Mouse (Mus musculus) macrophage (primary cell): ENCODE measurements around the gene Rab11fip4. TPM values are rescaled to one million over a fixed set of nuclear protein-coding genes. Genes with fewer than 3 reads are reported as not detected.

Source experiments
- H3K27ac ChIP-seq: fragments of 350-480 bp; formaldehyde crosslinking; 2 replicates; pipeline ENCODE4 v1.9.0; 2021
- H3K36me3 ChIP-seq: fragments of 350-480 bp; formaldehyde crosslinking; 2 replicates; pipeline ENCODE4 v1.9.0; 2021; ENCODE audit errors: inconsistent target
- H3K4me3 ChIP-seq: fragments of 350-480 bp; formaldehyde crosslinking; 2 replicates; pipeline ENCODE4 v1.9.0; 2021; ENCODE audit errors: inconsistent target
- H3K79me2 ChIP-seq: fragments of 350-480 bp; formaldehyde crosslinking; 2 replicates; pipeline ENCODE4 v1.9.0; 2021; ENCODE audit errors: inconsistent target
- WGBS: methylation state at CpG from one replicate; pipeline ENCODE4 v1.1.7; 2026; ENCODE audit warnings: inconsistent platforms; ENCODE audit not compliant: missing documents; 5-methylcytosine and 5-hydroxymethylcytosine counted together
- polyA plus RNA-seq: library from polyadenylated mRNA; stranded (reverse); fragments of 250-400 nt; gene quantifications from 3 replicates; pipeline ENCODE4 v1.2.4, GENCODE M21; 2018; ENCODE audit warnings: inconsistent platforms
- total RNA-seq, 78 experiments: library from RNA; depleted of rRNA; stranded (reverse); fragments of 250-400 nt; gene quantifications; 1 replicate in 9 of 78; 2 replicates in 24 of 78; 3 replicates in 43 of 78; 4 replicates in 2 of 78; pipeline ENCODE4 v1.2.4; 2018; ENCODE audit warnings: inconsistent platforms in 56 of 78

Rab11fip4 gene
- total RNA-seq (2018; cell fraction: chromatin; rRNA removed), result under 1 TPM in 21 of 26 experiments, not detected in 5; 0.11 to 0.72 (median 0.35) TPM
- total RNA-seq (2018; cell fraction: cytosol; rRNA removed), result under 1 TPM; 0.12 to 0.70 (median 0.26) TPM
- total RNA-seq (2018; cell fraction: nucleus; rRNA removed), result 1 to 10 TPM in 1 of 26 experiments, under 1 TPM in 25; 0.06 to 1.6 (median 0.27) TPM
- 0.08 to 0.35 TPM (median 0.17 TPM) in 3 replicates for polyA plus RNA-seq

DNA sequence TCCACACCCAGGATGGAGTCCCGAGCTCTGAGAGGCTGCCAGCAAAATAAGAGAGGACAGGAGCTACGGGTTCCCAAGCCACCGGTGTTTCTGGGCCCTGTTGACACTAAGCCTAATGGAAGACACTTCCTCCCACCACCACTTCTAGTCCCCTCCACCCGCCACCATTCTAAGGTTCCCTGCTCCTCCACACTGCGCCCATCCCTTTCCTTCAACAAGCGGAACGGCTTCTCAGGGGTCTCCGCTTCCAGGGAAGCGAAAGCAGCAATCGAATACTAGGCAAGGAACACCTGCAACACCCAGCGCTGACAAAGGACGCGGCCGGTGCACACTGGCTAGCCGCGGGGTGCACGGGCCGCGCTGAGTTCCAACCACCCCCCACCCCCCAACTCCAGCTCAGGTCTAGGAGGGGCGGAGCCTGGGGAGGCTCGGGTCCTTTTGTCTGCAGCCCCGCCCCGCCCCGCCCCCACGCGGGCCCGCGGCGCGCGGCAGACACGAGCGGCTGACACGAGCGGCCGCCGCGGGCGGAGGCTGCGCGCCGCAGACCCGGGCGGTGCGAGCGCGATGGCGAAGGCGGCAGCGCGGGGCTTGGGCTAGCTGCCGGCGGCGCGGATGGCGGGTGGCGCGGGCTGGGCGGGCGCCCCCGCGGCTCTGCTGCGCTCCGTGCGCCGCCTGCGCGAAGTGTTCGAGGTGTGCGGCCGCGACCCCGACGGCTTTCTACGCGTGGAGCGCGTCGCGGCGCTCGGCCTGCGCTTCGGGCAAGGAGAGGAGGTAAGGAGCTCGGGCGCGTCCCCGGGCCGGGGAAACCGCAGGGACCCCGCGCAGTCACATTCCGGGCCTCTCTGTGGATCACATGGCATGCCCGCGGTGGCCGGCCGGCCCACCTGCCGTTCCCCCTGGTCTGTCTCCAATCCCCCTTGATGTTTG is at the start of gene Rab11fip4:
Gene Rab11fip4, plus strand, starts transcription at position 549 of the 927 bp plus-strand sequence.
- 3% methylated on average over 89 of the region's 98 CpGs for WGBS
- Histone ChIP-seq H3K4me3 (no peak within 1 kb of the TSS), H3K27ac (no peak within 1 kb of the TSS), H3K36me3 (no peaks in the 10 kb centered on the region), H3K79me2 (no peaks in the 10 kb centered on the region)

DNA sequence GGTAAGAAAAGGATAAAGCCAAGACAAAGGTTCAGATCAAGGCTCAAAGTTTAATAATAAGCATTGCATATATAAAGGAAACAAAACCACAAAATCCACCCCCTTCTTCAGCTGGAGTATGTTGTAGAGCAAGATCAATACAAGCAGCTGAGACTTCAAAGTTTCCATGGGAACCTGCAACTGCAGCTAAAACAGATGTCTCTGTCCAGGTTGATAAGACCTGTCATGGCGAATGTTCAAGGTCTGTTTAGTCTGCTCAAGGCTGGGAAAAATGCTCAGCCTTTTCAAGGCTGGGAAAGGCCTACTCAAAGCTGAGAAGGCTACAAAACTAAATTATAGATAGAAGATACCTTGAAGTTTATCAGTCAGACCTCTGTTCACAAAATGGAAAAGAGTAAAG is 38.4 kb upstream of the Rab11fip4 start:
- no peak overlapping the region for H3K27ac ChIP-seq
- H3K36me3 ChIP-seq, result peaks cover 56% of the 10 kb centered on the region
- H3K79me2 ChIP-seq, result no peaks in the 10 kb centered on the region
- no peak overlapping the region for H3K4me3 ChIP-seq
- WGBS, result 88% methylated on average over 1 of the region's 1 CpGs

- Histone ChIP-seq H3K4me3 (no peak overlapping the region), H3K36me3 (peaks cover 29% of the 10 kb centered on the region), H3K27ac (no peak overlapping the region), H3K79me2 (no peaks in the 10 kb centered on the region)
- WGBS, result 91% methylated on average over 4 of the region's 4 CpGs
Measured at GRCm38 (mm10) chr11:79560536-79560935, 30.5 kb upstream of the Rab11fip4 start.

DNA sequence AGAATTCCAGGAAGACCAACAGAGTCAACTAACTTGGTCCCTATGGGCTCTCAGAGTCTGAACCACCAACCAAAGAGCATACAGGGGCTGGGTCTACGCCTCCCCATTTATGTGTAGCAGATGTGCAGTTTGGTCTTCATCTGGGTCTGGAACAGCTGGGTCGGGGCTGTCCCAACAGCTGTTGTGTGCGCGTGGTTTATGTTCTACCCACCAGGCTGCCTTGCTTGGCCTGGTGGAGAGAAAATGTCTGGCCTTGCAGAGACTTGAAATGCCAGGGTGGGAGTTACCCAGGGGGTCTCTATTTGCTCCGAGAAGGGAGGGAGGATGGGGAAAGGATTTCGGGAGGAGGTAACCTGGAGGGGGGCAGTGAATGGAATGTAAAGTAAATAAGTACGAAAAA is 27.5 kb upstream of the Rab11fip4 start:
- Histone ChIP-seq H3K79me2 (no peaks in the 10 kb centered on the region), H3K4me3 (no peak overlapping the region), H3K36me3 (peaks cover 44% of the 10 kb centered on the region), H3K27ac (no peak overlapping the region)
- WGBS, result 96% methylated on average over 7 of the region's 7 CpGs

GRCm38 (mm10) chr11:79566947-79567346 is 24.1 kb upstream of the Rab11fip4 start:
- no peak overlapping the region for H3K4me3 ChIP-seq
- no peak overlapping the region for H3K27ac ChIP-seq
- H3K36me3 ChIP-seq, result peaks cover 52% of the 10 kb centered on the region
- 100% methylated on average over 1 of the region's 1 CpGs for WGBS
- H3K79me2 ChIP-seq, result no peaks in the 10 kb centered on the region

GRCm38 (mm10) chr11:79568197-79568911 is 22.7 kb upstream of the Rab11fip4 start:
- H3K36me3 ChIP-seq, result peaks cover 48% of the 10 kb centered on the region
- WGBS, result 97% methylated on average over 11 of the region's 11 CpGs

DNA sequence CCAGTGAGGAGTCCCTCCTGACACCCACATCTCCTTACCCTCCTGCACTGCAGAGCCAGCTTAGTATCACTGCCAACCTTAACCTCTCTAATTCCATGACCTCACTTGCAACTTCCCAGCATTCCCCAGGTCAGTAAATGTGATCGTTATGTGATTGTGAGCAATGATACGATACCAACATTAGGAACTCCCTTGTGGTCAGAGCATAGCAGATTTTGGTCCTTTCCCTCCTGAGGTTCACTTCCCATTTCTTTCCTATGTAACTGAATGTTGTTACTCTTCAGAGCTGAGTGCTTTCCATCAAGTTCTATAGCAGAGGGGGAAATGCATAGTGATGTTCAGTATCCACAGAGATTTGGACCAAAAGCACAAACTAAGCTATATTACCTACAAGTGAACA is 20.7 kb upstream of the Rab11fip4 start:
- WGBS, result 17% methylated on average over 2 of the region's 2 CpGs
- Histone ChIP-seq H3K27ac (no peak overlapping the region), H3K36me3 (peaks cover 43% of the 10 kb centered on the region), H3K4me3 (no peak overlapping the region), H3K79me2 (no peaks in the 10 kb centered on the region)

More at GRCm38 (mm10) chr11:79568197-79568911, 22.7 kb upstream of the Rab11fip4 start:
- Histone ChIP-seq H3K4me3 (no peak overlapping the region), H3K79me2 (no peaks in the 10 kb centered on the region), H3K27ac (no peak overlapping the region)

GRCm38 (mm10) chr11:79573836-79574235 is 17.2 kb upstream of the Rab11fip4 start:
- WGBS, result 29% methylated on average over 3 of the region's 3 CpGs
- H3K4me3 ChIP-seq, result no peak overlapping the region
- H3K36me3 ChIP-seq, result peaks cover 19% of the 10 kb centered on the region; the same call in 1 of the 2 replicates
- no peak overlapping the region for H3K27ac ChIP-seq
- H3K79me2 ChIP-seq, result no peaks in the 10 kb centered on the region

- 96% methylated on average over 14 of the region's 14 CpGs for WGBS
Measured at GRCm38 (mm10) chr11:79575383-79576073, 15.5 kb upstream of the Rab11fip4 start.

DNA sequence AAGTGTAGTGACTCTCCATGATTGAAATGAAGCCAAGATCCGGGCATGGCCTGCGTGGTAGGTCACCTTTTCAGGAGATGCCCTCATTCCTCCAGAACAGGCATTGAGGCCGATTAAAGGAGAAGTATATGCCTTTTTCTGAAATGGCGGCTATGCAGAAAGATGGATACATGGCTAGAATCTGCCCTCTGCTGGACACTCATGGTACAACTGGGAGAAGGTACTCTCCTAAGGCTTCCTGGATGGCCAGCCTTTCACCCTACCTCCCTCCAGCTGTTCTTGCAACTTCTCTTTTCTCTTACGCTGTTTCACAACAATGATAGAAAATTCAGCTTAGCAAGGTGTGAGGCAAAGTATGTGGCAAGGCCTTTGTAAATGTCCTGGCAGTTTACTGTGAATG is 13.3 kb upstream of the Rab11fip4 start:
- no peak overlapping the region for H3K4me3 ChIP-seq
- peaks cover 10% of the 10 kb centered on the region; the same call in 1 of the 2 replicates for H3K36me3 ChIP-seq
- 10% methylated on average over 4 of the region's 5 CpGs for WGBS
- H3K79me2 ChIP-seq, result no peaks in the 10 kb centered on the region
- no peak overlapping the region for H3K27ac ChIP-seq

More at GRCm38 (mm10) chr11:79575383-79576073, 15.5 kb upstream of the Rab11fip4 start:
- Histone ChIP-seq H3K79me2 (no peaks in the 10 kb centered on the region), H3K36me3 (peaks cover 15% of the 10 kb centered on the region; the same call in 1 of the 2 replicates), H3K4me3 (no peak overlapping the region), H3K27ac (no peak overlapping the region)

GRCm38 (mm10) chr11:79580660-79581059 is 10.4 kb upstream of the Rab11fip4 start:
- Histone ChIP-seq H3K36me3 (peaks cover 2% of the 10 kb centered on the region; the same call in 1 of the 2 replicates), H3K27ac (no peak overlapping the region), H3K4me3 (no peak overlapping the region), H3K79me2 (no peaks in the 10 kb centered on the region)
- 71% methylated on average over 3 of the region's 4 CpGs for WGBS

DNA sequence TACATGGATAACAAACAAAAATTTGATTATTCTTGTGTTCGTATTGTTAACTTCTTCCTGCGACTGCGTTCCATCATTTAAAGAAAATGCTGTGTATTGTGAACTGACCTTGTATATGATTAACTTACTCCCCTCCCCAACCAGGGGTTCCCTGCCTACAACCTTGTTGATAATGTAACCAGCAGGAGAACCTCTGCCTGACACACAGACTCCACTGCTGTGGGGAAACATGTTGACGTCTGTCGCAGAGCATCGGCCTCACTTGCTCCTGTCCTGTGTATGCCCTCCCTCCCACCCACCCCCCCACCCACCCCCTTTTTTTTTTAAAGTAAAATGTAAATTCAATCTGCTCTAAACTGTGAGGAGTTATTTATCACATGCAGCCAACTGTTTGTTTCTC is 9.8 kb upstream of the Rab11fip4 start:
- H3K36me3 ChIP-seq, result no peaks in the 10 kb centered on the region
- H3K4me3 ChIP-seq, result no peak overlapping the region
- H3K79me2 ChIP-seq, result no peaks in the 10 kb centered on the region
- no peak overlapping the region for H3K27ac ChIP-seq
- WGBS, result 97% methylated on average over 3 of the region's 6 CpGs

DNA sequence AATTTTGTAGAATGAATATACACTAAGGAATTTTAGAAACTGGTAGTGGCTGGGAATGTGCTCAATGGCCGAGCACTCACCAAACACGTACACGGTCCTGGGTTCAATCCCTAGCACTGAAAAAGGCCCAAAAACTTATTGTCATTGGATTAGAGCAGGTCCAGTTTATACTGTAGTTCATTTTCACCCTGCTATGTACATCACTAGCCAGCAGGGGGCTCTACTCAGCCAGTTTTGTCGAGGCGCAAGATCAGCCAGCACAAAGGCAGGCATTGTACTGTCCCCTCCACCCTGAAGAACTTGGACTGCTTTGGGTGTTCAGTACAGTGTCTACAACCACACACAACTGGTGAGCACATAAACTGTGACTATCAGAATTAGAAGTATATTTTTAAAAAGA is 6.8 kb upstream of the Rab11fip4 start:
- H3K4me3 ChIP-seq, result no peak overlapping the region
- 12% methylated on average over 5 of the region's 5 CpGs for WGBS

More for the DNA sequence above, 6.8 kb upstream of the Rab11fip4 start:
- Histone ChIP-seq H3K27ac (no peak overlapping the region), H3K79me2 (no peaks in the 10 kb centered on the region), H3K36me3 (no peaks in the 10 kb centered on the region)
